In the genomic region with DNA sequence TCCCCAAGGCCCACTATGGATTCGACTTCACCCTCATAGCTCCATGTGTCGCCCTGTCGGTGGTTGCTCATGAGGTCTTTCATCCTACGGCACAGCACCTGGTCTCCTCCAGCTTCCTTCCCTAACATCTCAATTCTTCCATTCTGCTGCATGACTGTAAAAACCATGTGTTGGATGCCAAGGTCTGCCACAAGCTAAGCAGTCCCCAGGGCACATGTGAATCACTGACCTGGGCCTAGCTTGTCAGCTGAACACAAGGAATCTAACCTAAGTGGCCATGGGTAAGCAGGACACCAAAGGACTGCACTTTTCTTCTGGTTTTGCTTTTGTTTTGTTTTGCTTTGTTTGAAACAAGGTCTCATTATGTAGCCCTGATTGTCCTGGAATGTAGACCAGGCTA, we compare ENCODE assay signal across 17 mouse cellular contexts.
"Had no signal": no experiment of that assay in that cellular context is flagged by ENCODE, and none has a peak within 500 bp of the region (broad histone marks: within the 10 kb centered on the region; RNA-seq: fewer than 3 reads in every experiment).

No protein-coding gene starts in this region.

- ATAC-seq: midbrain, embryonic 16.5 days had no signal

- DNase-seq: lung, adult 18-20 months; lung, embryonic 14.5 days; lung, postnatal 10 days; lung, postnatal 4 days; midbrain, embryonic 14.5 days; retina, postnatal 1 day; right cerebral cortex, adult 18-20 months; right cerebral cortex, postnatal 25 days; right cerebral cortex, postnatal 4 days; spleen, adult 18-20 months; thymus, adult 18-20 months; thymus, postnatal 14 days; thymus, postnatal 36 days had no signal

- H3K27me3 ChIP-seq: midbrain, embryonic 12.5 days; neural tube, embryonic 13.5 days; neural tube, embryonic 15.5 days had no signal
